Mouse (Mus musculus) liver, embryonic 12.5 days (tissue): Measurements from ENCODE around the gene Cavin2. TPM values are rescaled to one million over a fixed set of nuclear protein-coding genes. Genes with fewer than 3 reads are reported as not detected.
A peak's percentile ranks its signal among the peaks of the same experiment; 100 is the strongest.

Experiments
- ATAC-seq: fragments of 200-750 bp; cut with Nextera tagmentation; 2 replicates; pipeline ENCODE4 v1.8.0; 2017; ENCODE audit warnings: moderate number of reproducible peaks, mild to moderate bottlenecking, moderate library complexity
- H3K27ac ChIP-seq: fragments of 300-500 bp; sonication (generic); 2 replicates; pipeline ENCODE4 v1.5.1; 2016; ENCODE audit warnings: mild to moderate bottlenecking
- H3K27me3 ChIP-seq: fragments of 300-500 bp; sonication (generic); replicated peaks from 2 replicates; pipeline ENCODE4 v1.6.1; 2016; ENCODE audit warnings: mild to moderate bottlenecking, moderate library complexity
- H3K36me3 ChIP-seq: fragments of 300-500 bp; sonication (generic); 2 replicates; pipeline ENCODE4 v1.6.1; 2016; ENCODE audit warnings: mild to moderate bottlenecking, moderate library complexity
- H3K4me1 ChIP-seq: fragments of 300-500 bp; sonication (generic); 2 replicates; pipeline ENCODE4 v1.6.1; 2016
- H3K4me2 ChIP-seq: fragments of 300-500 bp; sonication (generic); 2 replicates; pipeline ENCODE4 v1.6.1; 2016; ENCODE audit warnings: mild to moderate bottlenecking, moderate library complexity
- H3K4me3 ChIP-seq: fragments of 300-500 bp; sonication (generic); 2 replicates; pipeline ENCODE4 v1.5.1; 2016; ENCODE audit warnings: mild to moderate bottlenecking, moderate library complexity
- H3K9ac ChIP-seq: fragments of 300-500 bp; sonication (generic); 2 replicates; pipeline ENCODE4 v1.6.1; 2016; ENCODE audit warnings: mild to moderate bottlenecking, moderate library complexity
- H3K9me3 ChIP-seq: fragments of 300-500 bp; sonication (generic); replicated peaks from 2 replicates; pipeline ENCODE4 v1.6.1; 2016; ENCODE audit warnings: mild to moderate bottlenecking, moderate library complexity
- WGBS: fragments of 180-500 bp; shearing (Covaris S2); methylation state at CpG from one replicate; pipeline ENCODE4 v1.1.7; 2016; ENCODE audit not compliant: insufficient replicate concordance; 5-methylcytosine and 5-hydroxymethylcytosine counted together
- polyA plus RNA-seq: library from polyadenylated mRNA; unstranded; fragments of >200 nt; fragmentation: Nextera tagmentation; extraction: Ambion mirVana; gene quantifications from 2 replicates; pipeline ENCODE4 v1.2.1, GENCODE M21; 2016

The Cavin2 gene
- polyA plus RNA-seq, 1 experiment from 2014 or later, result 30.9 TPM

GRCm38 (mm10) chr1:51271845-51272244 is 17.1 kb upstream of the Cavin2 start:
- H3K9me3 ChIP-seq, result no peaks in the 10 kb centered on the region
- H3K27me3 ChIP-seq, result no peaks in the 10 kb centered on the region
- no peak for ATAC-seq
- H3K4me3 ChIP-seq, result no peak overlapping the region
- H3K9ac ChIP-seq, result no peak overlapping the region
- H3K36me3 ChIP-seq, result no peaks in the 10 kb centered on the region
- H3K27ac ChIP-seq, result no peak overlapping the region
- no peak overlapping the region for H3K4me2 ChIP-seq
- H3K4me1 ChIP-seq, result no peaks in the 10 kb centered on the region
- WGBS, result 60% methylated on average over 4 of the region's 4 CpGs

GRCm38 (mm10) chr1:51272583-51273201 is 16.2 kb upstream of the Cavin2 start:
- Histone ChIP-seq H3K9ac (no peak overlapping the region), H3K27ac (no peak overlapping the region), H3K4me3 (no peak overlapping the region), H3K9me3 (no peaks in the 10 kb centered on the region), H3K36me3 (no peaks in the 10 kb centered on the region), H3K4me1 (no peaks in the 10 kb centered on the region), H3K27me3 (no peaks in the 10 kb centered on the region), H3K4me2 (no peak overlapping the region)
- 69% methylated on average over 4 of the region's 4 CpGs for WGBS
- no peak for ATAC-seq

- 29% methylated on average over 2 of the region's 2 CpGs for WGBS
- Histone ChIP-seq H3K9ac (no peak overlapping the region), H3K27me3 (no peaks in the 10 kb centered on the region), H3K4me3 (no peak overlapping the region), H3K4me1 (no peaks in the 10 kb centered on the region), H3K36me3 (no peaks in the 10 kb centered on the region), H3K9me3 (no peaks in the 10 kb centered on the region), H3K4me2 (no peak overlapping the region), H3K27ac (no peak overlapping the region)
- ATAC-seq, result no peak
These were observed 10.9 kb upstream of the Cavin2 start for GRCm38 (mm10) chr1:51277879-51278567.

- Histone ChIP-seq H3K4me2 (0 out of 2 replicates have a peak overlapping the region, but pooled peaks have one; percentile 41), H3K4me3 (no peak overlapping the region), H3K27me3 (no peaks in the 10 kb centered on the region), H3K27ac (no peak overlapping the region), H3K36me3 (no peaks in the 10 kb centered on the region), H3K4me1 (no peaks in the 10 kb centered on the region), H3K9ac (no peak overlapping the region), H3K9me3 (no peaks in the 10 kb centered on the region)
- ATAC-seq, result no peak
- WGBS, result 59% methylated on average over 3 of the region's 3 CpGs
These were observed 725 bp upstream of the Cavin2 start for GRCm38 (mm10) chr1:51288201-51288600.

- ATAC-seq, result no peak
- peak overlapping the region; percentile 66 for H3K27ac ChIP-seq
These were observed 907 bp downstream of the Cavin2 start for GRCm38 (mm10) chr1:51289620-51290445.

GRCm38 (mm10) chr1:51290634-51291033 is 1.7 kb downstream of the Cavin2 start:
- no peak overlapping the region for H3K27ac ChIP-seq
- no peaks in the 10 kb centered on the region for H3K9me3 ChIP-seq
- no peaks in the 10 kb centered on the region for H3K4me1 ChIP-seq
- peak overlapping the region; percentile 41 for H3K4me2 ChIP-seq
- WGBS, result 65% methylated on average over 4 of the region's 4 CpGs
- peak overlapping the region; percentile 38 for H3K4me3 ChIP-seq
- H3K27me3 ChIP-seq, result no peaks in the 10 kb centered on the region
- no peak overlapping the region for H3K9ac ChIP-seq
- H3K36me3 ChIP-seq, result no peaks in the 10 kb centered on the region
- ATAC-seq, result no peak

More at GRCm38 (mm10) chr1:51289620-51290445, 907 bp downstream of the Cavin2 start:
- Histone ChIP-seq H3K4me3 (peak overlapping the region; percentile 38), H3K4me2 (peak overlapping the region; percentile 41), H3K27me3 (no peaks in the 10 kb centered on the region), H3K36me3 (no peaks in the 10 kb centered on the region), H3K4me1 (no peaks in the 10 kb centered on the region), H3K9ac (0 out of 2 replicates have a peak overlapping the region, but pooled peaks have one; percentile 40), H3K9me3 (no peaks in the 10 kb centered on the region)
- WGBS, result 73% methylated on average over 17 of the region's 17 CpGs

- H3K27ac ChIP-seq, result no peak overlapping the region
- peak overlapping the region; percentile 23 for H3K4me2 ChIP-seq
- H3K4me3 ChIP-seq, result no peak overlapping the region
- H3K27me3 ChIP-seq, result no peaks in the 10 kb centered on the region
- H3K9ac ChIP-seq, result no peak overlapping the region
- 72% methylated on average over 4 of the region's 4 CpGs for WGBS
- no peaks in the 10 kb centered on the region for H3K4me1 ChIP-seq
- no peaks in the 10 kb centered on the region for H3K9me3 ChIP-seq
- no peak for ATAC-seq
- no peaks in the 10 kb centered on the region for H3K36me3 ChIP-seq
These were observed 3.4 kb downstream of the Cavin2 start for GRCm38 (mm10) chr1:51292348-51292747.

- Histone ChIP-seq H3K4me3 (no peak overlapping the region), H3K36me3 (no peaks in the 10 kb centered on the region), H3K27ac (0 out of 2 replicates have a peak overlapping the region, but pooled peaks have one; percentile 20), H3K9ac (no peak overlapping the region), H3K27me3 (no peaks in the 10 kb centered on the region), H3K4me2 (no peak overlapping the region), H3K4me1 (no peaks in the 10 kb centered on the region), H3K9me3 (no peaks in the 10 kb centered on the region)
- ATAC-seq, result peak; percentile 69
- 38% methylated on average over 11 of the region's 11 CpGs for WGBS
These were observed 11.5 kb downstream of the Cavin2 start for GRCm38 (mm10) chr1:51300295-51300930.

- WGBS, result 67% methylated on average over 3 of the region's 3 CpGs
- H3K4me1 ChIP-seq, result no peaks in the 10 kb centered on the region
- no peak overlapping the region for H3K27ac ChIP-seq
- H3K27me3 ChIP-seq, result no peaks in the 10 kb centered on the region
- ATAC-seq, result no peak
- no peaks in the 10 kb centered on the region for H3K9me3 ChIP-seq
- H3K4me3 ChIP-seq, result no peak overlapping the region
- H3K9ac ChIP-seq, result no peak overlapping the region
- H3K4me2 ChIP-seq, result no peak overlapping the region
- no peaks in the 10 kb centered on the region for H3K36me3 ChIP-seq
These were observed 18.1 kb downstream of the Cavin2 start for GRCm38 (mm10) chr1:51307056-51307455.

- H3K4me2 ChIP-seq, result no peak overlapping the region
- no peaks in the 10 kb centered on the region for H3K27me3 ChIP-seq
- H3K9me3 ChIP-seq, result no peaks in the 10 kb centered on the region
- H3K4me3 ChIP-seq, result no peak overlapping the region
- no peak for ATAC-seq
- H3K9ac ChIP-seq, result no peak overlapping the region
- WGBS, result 42% methylated on average over 2 of the region's 2 CpGs
- H3K36me3 ChIP-seq, result no peaks in the 10 kb centered on the region
- no peaks in the 10 kb centered on the region for H3K4me1 ChIP-seq
- no peak overlapping the region for H3K27ac ChIP-seq
These were observed 26.6 kb downstream of the Cavin2 start for GRCm38 (mm10) chr1:51315476-51315875.

- H3K9me3 ChIP-seq, result no peaks in the 10 kb centered on the region
- ATAC-seq, result no peak
- no peak overlapping the region for H3K9ac ChIP-seq
- H3K27me3 ChIP-seq, result no peaks in the 10 kb centered on the region
- no peak overlapping the region for H3K27ac ChIP-seq
- H3K4me2 ChIP-seq, result no peak overlapping the region
- H3K36me3 ChIP-seq, result no peaks in the 10 kb centered on the region
- 57% methylated on average over 6 of the region's 6 CpGs for WGBS
- no peak overlapping the region for H3K4me3 ChIP-seq
- H3K4me1 ChIP-seq, result no peaks in the 10 kb centered on the region
These were observed 34.6 kb downstream of the Cavin2 start for GRCm38 (mm10) chr1:51323506-51323905.
